Mouse (Mus musculus) left cerebral cortex, postnatal 4 days (tissue): Measurements from ENCODE around the gene Rapgef1. TPM values are rescaled to one million over a fixed set of nuclear protein-coding genes. Genes with fewer than 3 reads are reported as not detected.

ENCODE experiments used
- DNase-seq: peaks from one replicate; pipeline ENCODE4 v3.0.0-alpha.2; 2022
- intact Hi-C: fragments of 180-260 bp; cut with DNase I; formaldehyde crosslinking; loops from one replicate; pipeline ENCODE4 v1.15.1; 2025
- total RNA-seq, 2 experiments: library from RNA; stranded (reverse); gene quantifications; 2 replicates each; pipeline ENCODE4 v1.2.3; 2021

The Rapgef1 gene
- total RNA-seq, 2 experiments from 2014 or later = 149 to 155 TPM

DNA sequence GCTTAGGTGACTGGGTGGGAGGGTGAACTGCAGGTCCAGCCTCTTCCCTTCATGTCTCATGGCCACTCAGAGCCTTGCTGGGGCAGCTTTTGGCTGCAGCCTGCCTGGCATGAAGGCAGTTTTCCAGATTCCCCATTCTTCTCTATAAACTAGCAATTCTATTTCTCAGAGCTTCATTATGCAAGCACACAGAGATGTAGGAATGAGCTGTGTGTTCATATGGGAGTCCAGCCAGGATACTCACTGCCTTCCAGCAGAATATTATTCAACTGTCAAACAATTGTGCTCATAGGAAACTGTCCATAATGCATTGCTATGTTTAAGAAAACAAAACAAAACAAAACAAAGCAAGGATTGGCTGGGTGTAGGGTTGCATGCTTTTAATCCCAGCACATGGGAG lies 50.2 kb downstream of the Rapgef1 start:
- DNase-seq = no peak
- intact Hi-C loops = no loop called here

GRCm38 (mm10) chr2:29670231-29670991 lies 50.9 kb downstream of the Rapgef1 start:
- DNase-seq = peak; percentile 66
- intact Hi-C loops = no loop called here

DNA sequence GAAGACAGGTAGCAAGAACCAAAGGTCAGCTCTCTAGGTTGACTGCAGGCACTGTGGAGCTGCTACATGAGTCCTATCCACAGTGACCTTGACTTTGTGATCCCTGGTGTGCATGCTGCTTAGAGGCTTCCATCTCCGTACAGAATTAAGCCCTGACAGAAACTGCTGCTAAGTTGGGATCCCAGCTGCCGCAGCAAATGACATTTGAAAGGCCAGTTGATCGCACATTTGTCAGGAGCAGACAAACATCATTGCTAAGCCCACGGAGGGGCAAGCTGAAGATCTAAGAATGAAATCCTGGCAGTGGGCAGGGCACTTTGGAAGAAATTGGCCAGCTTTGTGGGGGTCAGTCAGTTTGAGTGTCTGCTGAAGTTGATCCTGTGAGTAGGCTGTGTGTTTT lies 51.9 kb downstream of the Rapgef1 start:
- intact Hi-C loops = no loop called here
- DNase-seq = no peak

GRCm38 (mm10) chr2:29671856-29672255 lies 52.3 kb downstream of the Rapgef1 start:
- DNase-seq = no peak
- intact Hi-C loops = no loop called here

GRCm38 (mm10) chr2:29672746-29673536 lies 53.4 kb downstream of the Rapgef1 start:
- DNase-seq = no peak
- intact Hi-C loops = no loop called here

DNA sequence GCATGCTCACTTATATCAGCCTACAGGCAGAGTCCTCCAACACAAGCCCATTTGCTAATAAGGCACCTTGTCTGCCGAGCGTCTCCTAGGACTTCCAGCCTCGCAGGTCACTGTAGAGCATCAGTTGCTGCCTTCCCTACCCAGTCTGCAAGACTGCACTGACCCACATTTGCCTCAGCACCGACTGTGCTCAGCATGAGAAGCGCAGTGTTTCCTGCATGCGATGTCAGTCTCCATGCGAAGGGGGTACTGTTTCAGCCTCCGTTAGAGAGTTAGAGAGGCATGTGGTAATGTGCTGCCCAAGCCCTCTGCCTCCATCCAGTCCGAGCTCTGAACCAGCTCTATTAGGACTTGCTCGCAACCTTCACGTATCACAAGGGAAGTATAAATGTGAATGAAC lies 54.6 kb downstream of the Rapgef1 start:
- no peak for DNase-seq
- intact Hi-C loops = no loop called here

GRCm38 (mm10) chr2:29674545-29674944 lies 55.0 kb downstream of the Rapgef1 start:
- DNase-seq = no peak
- intact Hi-C loops = no loop called here

DNA sequence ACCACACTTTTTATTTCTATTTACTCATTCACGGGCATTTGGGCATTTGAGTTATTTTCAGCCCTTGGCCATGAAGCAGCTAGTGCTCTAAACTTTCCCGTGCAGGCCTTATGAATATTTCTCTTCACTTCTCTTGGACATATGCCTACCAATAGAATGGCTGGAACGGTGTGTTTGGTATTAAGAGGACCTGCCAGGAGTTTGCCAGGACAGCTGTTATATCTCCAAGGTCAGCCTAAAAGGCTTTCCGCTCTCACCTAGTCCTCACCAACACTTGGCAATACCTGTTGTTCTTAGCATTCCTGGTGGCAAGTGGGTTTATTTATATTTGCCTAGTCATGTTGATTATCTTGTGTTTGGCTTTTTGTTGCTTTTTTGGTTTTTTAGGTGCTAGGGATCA lies 56.3 kb downstream of the Rapgef1 start:
- intact Hi-C loops = no loop called here
- no peak for DNase-seq

DNA sequence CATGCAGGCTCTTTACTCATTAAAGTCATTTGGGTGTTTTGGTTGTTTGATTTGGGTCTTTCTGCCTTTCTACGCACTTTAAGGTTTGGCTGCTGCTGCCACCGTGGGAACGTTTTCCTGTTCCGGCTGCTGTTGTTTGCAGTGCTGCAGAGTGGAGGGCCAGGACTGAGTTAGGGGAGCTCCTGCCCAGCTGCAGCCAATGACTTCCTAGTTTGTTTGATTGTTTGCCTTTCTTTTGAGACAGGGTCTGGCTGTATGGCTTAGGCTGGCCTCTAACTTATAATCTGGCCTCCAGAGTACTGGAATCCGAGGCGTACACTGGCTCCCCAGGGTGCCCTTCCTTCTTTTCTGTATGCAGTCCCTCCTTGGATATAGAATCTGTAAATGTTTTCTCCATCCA lies 57.0 kb downstream of the Rapgef1 start:
- DNase-seq = no peak
- intact Hi-C loops = no loop called here

GRCm38 (mm10) chr2:29677842-29678241 lies 58.3 kb downstream of the Rapgef1 start:
- intact Hi-C loops = no loop called here
- DNase-seq = no peak

- DNase-seq = no peak
- intact Hi-C loops = no loop called here
Measured at GRCm38 (mm10) chr2:29678524-29678923, 59.0 kb downstream of the Rapgef1 start.

DNA sequence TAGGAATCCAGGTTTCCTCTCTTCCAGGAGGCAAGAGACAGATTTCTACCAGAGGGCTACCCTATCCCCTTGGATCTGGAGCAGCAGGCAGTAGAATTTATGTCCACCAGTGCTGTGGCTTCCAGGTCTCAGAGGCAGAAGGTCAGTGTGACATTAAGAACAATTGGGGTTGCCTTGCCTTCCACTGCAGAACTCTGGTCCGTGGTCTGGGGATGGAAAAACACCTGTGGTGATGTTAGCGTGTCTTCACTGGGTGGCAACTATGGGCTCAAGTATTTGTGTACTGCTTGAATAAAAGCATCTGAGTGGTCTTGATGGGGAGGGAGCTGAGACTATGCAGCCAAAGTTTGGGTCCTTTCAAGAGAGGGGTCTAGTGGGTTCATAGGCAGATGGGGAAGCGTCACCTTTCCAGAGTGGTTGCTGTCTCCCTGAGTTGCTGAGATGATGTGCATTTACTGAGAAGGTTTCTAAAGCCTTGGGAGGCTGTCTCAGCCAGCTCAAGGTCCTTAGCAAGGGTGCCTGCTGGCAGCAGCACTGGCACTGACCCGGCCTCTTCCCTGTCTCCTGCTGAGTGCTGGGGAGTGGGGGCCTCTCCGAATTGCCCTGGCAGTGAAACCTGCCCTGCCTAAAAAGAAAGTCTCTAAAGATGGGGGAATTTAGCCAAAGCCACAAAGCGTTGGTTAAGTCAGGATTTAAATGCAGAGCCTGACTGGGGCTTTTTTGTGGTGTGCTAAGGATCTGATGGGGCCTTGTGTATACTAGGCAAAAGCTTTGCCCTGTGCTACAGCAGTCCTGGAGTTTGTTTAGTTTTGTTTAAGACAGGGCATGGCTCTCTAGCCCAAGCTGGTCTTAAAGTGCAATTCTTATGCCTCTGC lies 60.4 kb downstream of the Rapgef1 start:
- DNase-seq = no peak
- intact Hi-C loops = no loop called here

- intact Hi-C loops = no loop called here
- no peak for DNase-seq
Measured at GRCm38 (mm10) chr2:29683261-29683999, 63.9 kb downstream of the Rapgef1 start.

DNA sequence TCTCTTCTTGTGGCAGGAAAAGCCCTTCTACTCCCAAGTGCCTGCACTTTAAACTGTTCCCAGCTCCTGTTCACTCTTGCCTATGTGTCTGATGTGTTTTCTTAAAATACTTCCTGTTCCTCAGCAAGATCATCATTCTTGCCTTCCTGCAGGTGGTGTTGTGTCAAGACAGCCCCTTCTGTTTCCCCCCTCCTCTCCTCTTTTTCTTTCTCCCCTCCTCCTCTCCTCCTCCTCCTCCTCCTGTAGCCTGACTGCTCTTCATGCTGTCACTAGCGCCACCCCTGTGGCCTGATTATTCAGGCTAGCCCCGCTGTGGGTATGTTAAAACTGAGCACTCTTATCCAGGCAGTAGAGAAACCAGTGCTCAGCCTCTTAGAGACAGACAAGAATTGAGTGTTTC lies 65.0 kb downstream of the Rapgef1 start:
- no peak for DNase-seq
- intact Hi-C loops = no loop called here

DNA sequence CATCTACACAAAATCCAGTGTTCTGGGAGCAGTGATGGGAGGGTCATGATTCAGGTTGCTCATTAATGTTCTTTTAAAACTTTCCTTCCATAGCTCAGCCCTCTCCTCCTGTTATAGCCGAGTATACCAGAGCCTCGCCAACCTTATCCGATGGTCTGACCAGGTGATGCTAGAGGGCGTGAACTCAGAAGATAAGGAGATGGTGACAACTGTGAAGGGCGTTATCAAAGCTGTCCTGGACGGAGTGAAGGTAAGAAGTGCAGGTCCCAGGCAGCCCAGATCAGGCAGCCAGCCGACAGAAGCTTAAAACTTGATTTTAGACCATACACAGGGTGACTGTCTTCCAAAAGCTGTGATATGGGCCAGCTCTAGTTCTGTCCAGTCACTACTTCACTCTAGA lies 69.5 kb downstream of the Rapgef1 start:
- no peak for DNase-seq
- intact Hi-C loops = no loop called here

DNA sequence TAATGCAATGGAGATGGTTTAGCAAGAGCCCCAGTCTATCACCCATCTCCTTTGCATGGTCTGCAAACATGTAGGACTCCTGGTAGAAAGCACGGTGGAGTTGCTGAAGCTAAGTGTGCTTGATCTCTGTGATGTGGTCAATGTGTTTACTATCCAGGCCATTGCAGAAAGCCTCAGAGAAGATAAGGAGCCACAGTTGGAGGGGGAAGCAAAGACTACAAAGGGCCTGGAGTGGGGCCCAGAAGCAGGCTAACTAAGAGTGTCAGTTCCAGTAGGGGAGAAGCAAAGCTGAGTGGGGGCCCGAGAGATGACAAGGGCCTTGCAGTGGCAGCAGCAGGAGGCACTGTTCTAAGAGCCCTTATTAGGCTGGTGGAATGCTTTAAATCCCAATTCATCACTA lies 70.0 kb downstream of the Rapgef1 start:
- intact Hi-C loops = no loop called here
- no peak for DNase-seq

- no peak for DNase-seq
- intact Hi-C loops = no loop called here
Measured at GRCm38 (mm10) chr2:29691068-29691467, 71.5 kb downstream of the Rapgef1 start.

- intact Hi-C loops = no loop called here
Measured at GRCm38 (mm10) chr2:29691507-29691906, 72.0 kb downstream of the Rapgef1 start.

DNA sequence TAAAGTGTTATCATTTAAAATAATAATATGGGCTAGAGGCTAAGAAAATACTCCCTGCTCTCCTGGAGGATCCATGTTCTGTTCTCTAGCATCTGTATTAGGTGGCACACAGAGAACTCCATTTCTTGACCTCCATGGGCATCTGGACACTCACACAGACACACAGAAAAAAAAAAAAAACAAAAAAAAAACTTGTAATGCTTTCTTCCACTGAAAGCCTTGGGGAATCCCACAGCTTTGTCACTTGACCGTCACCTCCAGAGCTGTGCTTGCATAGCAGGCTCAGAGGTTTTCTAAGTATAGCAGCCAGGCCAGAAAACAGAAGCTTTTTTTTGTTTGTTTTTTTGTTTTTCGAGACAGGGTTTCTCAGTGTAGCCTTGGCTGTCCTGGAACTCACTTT lies 72.7 kb downstream of the Rapgef1 start:
- intact Hi-C loops = no loop called here
- no peak for DNase-seq

More at GRCm38 (mm10) chr2:29691507-29691906, 72.0 kb downstream of the Rapgef1 start:
- no peak for DNase-seq

DNA sequence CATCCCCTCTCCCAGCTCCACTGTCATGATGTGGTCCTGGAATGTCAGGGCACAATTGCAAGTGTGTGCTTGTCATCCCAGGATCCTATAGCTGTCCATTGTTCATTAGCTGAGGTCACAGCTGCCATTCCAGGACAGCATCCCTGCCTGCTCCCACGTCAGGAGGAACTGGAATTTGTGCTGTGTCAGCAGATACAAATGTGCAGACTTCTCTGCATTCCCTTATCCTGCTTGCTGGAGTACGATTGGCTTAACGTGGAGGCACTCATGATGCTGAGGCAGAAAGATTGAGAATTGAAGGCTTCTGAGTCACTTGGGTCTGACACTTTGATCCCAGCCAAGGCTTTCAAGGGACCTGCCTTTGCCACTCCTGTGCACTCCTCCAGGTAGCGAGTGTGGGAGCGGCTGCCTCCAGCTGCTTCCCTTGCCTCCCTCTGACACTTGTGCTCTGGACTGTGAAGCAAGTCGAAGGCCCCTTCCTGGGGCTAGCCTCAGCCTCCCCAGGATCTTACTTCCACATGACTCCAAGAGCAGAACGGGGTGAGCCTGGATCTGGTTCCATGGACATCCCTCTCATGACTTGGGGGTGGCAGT lies 76.8 kb downstream of the Rapgef1 start:
- DNase-seq = no peak
- intact Hi-C loops = no loop called here
